Mouse (Mus musculus) right cerebral cortex, adult 2 months (tissue): ENCODE measurements around the gene Olfr802.

Experiments used
- DNase-seq, 2 experiments: peaks; one replicate each; pipeline ENCODE4 v3.0.0; 2021 to 2022; ENCODE audit warnings: low spot score in 2 of 2

Olfr802 gene

GRCm38 (mm10) chr10:129688069-129688468 lies at the start of gene Olfr802:
Gene Olfr802, minus strand, starts transcription at chr10:129688169.
- DNase-seq, result no peak

- DNase-seq, result no peak
Measured at GRCm38 (mm10) chr10:129729275-129729674, 41.3 kb upstream of the Olfr802 start, which contains the start of gene Olfr805. Gene Olfr805, minus strand, starts transcription at chr10:129729375.

DNA sequence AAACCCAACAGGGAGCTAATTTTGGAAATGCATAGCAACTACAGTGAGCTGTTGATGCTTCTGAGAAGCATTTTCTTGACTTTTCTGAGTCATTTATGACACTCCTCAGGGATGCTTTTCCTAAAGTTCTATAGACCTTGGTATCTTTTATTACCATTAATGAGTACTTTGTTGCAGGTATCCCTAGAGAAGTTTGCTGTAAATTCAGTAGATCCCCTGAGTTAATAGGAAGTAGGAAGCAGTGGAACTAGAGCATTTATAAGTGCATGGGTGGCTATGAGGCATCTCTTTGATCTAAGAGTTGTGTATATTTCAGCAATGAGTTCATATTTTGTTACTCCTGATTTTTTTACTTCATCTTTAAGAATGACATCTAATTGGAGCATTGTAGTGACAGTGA lies 14.9 kb upstream of the Olfr802 start, which contains the start of gene Olfr804:
Gene Olfr804 (plus strand): TSS at position 301 of the 400 bp plus-strand sequence.
- DNase-seq, result no peak

- DNase-seq, result no peak
Measured at GRCm38 (mm10) chr10:129694186-129694585, 6.2 kb upstream of the Olfr802 start, which contains the start of gene Olfr803. Gene Olfr803, minus strand, starts transcription at chr10:129694286.

DNA sequence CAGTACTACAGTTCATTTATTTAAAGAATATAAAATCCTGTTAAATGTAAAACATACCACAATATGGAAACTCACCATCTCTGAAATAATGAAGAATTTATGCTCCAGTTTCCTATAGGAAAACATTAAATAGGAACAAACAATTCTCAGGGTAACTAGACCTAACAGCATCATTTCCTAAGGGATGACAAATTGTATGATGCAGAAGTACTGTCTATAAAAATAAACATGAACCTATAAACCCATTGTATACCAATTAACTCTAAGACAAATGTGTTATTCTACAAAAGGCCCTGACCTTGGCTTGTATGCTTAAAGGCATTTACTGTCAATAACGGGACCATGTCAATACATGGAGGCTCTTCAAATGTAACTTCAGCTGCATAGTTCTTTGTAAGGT lies 14.2 kb downstream of the Olfr802 start, which contains the start of gene Olfr801:
Gene Olfr801 (minus strand): TSS at position 101 of the 400 bp plus-strand sequence.
- no peak for DNase-seq

- no peak for DNase-seq
Measured at GRCm38 (mm10) chr10:129657394-129657793, 30.6 kb downstream of the Olfr802 start, which contains the start of gene Olfr800. Gene Olfr800, plus strand, starts transcription at chr10:129657694.

GRCm38 (mm10) chr10:129651763-129652162 lies 36.2 kb downstream of the Olfr802 start:
- DNase-seq, result no peak

DNA sequence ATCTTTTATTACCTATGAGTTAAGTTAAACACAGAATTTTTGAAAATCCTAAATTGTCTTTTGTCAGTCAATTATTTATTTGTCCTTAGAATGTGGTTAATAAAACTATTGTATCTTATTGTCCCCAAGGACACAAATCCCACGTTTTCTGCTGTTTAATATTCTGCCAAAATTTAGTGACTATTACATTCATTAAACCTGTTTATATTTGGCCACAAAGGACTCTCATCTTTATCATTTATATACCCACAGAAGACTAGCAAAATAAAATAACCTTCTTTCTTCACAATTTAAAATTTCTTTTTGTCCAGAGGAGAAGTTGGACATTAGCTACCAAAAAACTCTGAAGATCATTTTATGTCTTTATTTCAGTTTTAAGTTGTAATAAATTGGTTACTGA lies 50.8 kb downstream of the Olfr802 start, which contains the start of gene Olfr799:
Gene Olfr799 (plus strand): TSS at position 301 of the 400 bp plus-strand sequence.
- no peak for DNase-seq

DNA sequence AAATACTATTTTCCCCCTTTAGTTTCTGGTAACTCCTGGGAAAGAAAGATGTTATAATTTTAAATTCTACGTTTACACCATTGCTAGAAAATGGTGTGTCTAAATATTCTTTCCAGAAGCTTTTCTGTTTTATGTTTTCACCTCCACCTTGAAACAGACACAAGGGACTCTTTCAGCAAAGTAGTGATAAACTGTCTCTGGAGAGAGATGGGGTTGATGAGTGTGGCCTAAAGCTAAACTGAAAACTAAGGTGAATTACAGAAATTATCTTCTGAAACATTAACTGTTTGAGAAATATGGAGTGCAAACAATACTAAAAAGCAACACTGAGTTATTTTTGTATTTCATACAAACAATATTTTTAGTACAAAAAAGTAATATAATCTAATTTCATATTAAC lies 60.1 kb downstream of the Olfr802 start, which contains the start of gene Olfr798:
Gene Olfr798 (minus strand): TSS at position 101 of the 400 bp plus-strand sequence.
- no peak for DNase-seq
